8 mouse cellular contexts compared by ENCODE assay signal in genomic region chrX:75874332-75875291, GRCm38 (mm10). TPM values are rescaled to one million over a fixed set of nuclear protein-coding genes. Genes with fewer than 3 reads are reported as not detected.
DNase-seq lines count a peak whose midpoint lies in the region; ATAC-seq lines count a peak whose summit lies in the region.

Pls3 (minus strand) TSS chrX:75875182.

- no peaks in the 10 kb centered on the region for H3K4me1 ChIP-seq in intestine, embryonic 14.5 days (replicated peaks; ENCODE audit: control insufficient read depth, insufficient read depth, low read length)

- ATAC-seq in intestine, embryonic 14.5 days (replicated peaks; ENCODE audit: low FRiP score, low TSS enrichment, low read depth): peak; percentile 96
- ATAC-seq in megakaryocyte, adult 5-6 weeks (ENCODE audit: poor library complexity, severe bottlenecking): peak; percentile 98

- H3K9me3 ChIP-seq in intestine, embryonic 14.5 days (ENCODE audit: control insufficient read depth, low read length): no peaks in the 10 kb centered on the region

- peak within 1 kb of the TSS; percentile 47 for H3K4me2 ChIP-seq in intestine, embryonic 14.5 days (ENCODE audit: low read length)

- H3K36me3 ChIP-seq in intestine, embryonic 14.5 days (ENCODE audit: control insufficient read depth, insufficient read depth, low read length): no peaks in the 10 kb centered on the region

- H3K27me3 ChIP-seq in intestine, embryonic 14.5 days (replicated peaks; ENCODE audit: control insufficient read depth, insufficient read depth, low read length): no peaks in the 10 kb centered on the region

- WGBS in intestine, embryonic 14.5 days: 12% methylated on average over 39 of the region's 45 CpGs

- peak within 1 kb of the TSS; percentile 46 for H3K4me3 ChIP-seq in intestine, embryonic 14.5 days (ENCODE audit: low read depth, low read length)

- H3K9ac ChIP-seq in intestine, embryonic 14.5 days (ENCODE audit: low read length): peak within 1 kb of the TSS; percentile 38

- peak; percentile 89 for DNase-seq in adrenal gland, postnatal 25 days
- peak; percentile 74 for DNase-seq in embryo, embryonic 11.5 days (ENCODE audit: low read depth, low spot score)
- peak; percentile 60 to 85 for DNase-seq in gastrocnemius, postnatal 4 days (ENCODE audit: low spot score in 2 of 2)
- peak; percentile 77 for DNase-seq in intestine, embryonic 14.5 days (ENCODE audit: low spot score)
- peak; percentile 74 for DNase-seq in left cerebral cortex, adult 9 months (ENCODE audit: low spot score in 2 of 2)
- DNase-seq in right cerebral cortex, postnatal 14 days: peak; percentile 77
- DNase-seq in yolk sac, embryonic 10.5 days (ENCODE audit: low spot score): peak; percentile 84

- H3K27ac ChIP-seq in intestine, embryonic 14.5 days (ENCODE audit: low read depth): peak within 1 kb of the TSS; percentile 67; the same call in 1 of the 2 replicates

RNA-seq across cellular contexts. Expression of gene Pls3, which starts in this region (rescaled TPM):
- 64.5 and 65.4 TPM in 2 replicates for total RNA-seq in adrenal gland, postnatal 25 days (2021)
- 10 to 100 TPM; 65.5 to 77.5 TPM for total RNA-seq in gastrocnemius, postnatal 4 days (2021)
- polyA plus RNA-seq in intestine, embryonic 14.5 days (2014; fragmentation: Nextera tagmentation; extraction: Ambion mirVana): 71.0 and 83.1 TPM in 2 replicates
- total RNA-seq in megakaryocyte, adult 5-6 weeks (2015): 2.7 and 3.2 TPM in 2 replicates
- total RNA-seq in megakaryocyte, adult 5-6 weeks (2017): 2.2 and 2.4 TPM in 2 replicates

Comparison
In these comparisons a context has a peak if more than half of its experiments do, and no peak if none do; other contexts are left out.
1. Peak in every context shown above with its lines: DNase-seq, ATAC-seq, H3K4me3 ChIP-seq and H3K27ac ChIP-seq.
2. RNA of gene Pls3 (total RNA-seq): 65.5 to 77.5 TPM in gastrocnemius, postnatal 4 days and 64.5 to 65.4 TPM in adrenal gland, postnatal 25 days; 2.2 to 3.2 TPM in megakaryocyte, adult 5-6 weeks; every median in the first group is over 10 times any median in the second.